Mouse (Mus musculus): ENCODE results near the gene Abr. TPM values are rescaled to one million over a fixed set of nuclear protein-coding genes. Genes with fewer than 3 reads are reported as not detected.

Abr gene
- polyA plus RNA-seq, 1 experiment from 2014 or later: 83.7 TPM

DNA sequence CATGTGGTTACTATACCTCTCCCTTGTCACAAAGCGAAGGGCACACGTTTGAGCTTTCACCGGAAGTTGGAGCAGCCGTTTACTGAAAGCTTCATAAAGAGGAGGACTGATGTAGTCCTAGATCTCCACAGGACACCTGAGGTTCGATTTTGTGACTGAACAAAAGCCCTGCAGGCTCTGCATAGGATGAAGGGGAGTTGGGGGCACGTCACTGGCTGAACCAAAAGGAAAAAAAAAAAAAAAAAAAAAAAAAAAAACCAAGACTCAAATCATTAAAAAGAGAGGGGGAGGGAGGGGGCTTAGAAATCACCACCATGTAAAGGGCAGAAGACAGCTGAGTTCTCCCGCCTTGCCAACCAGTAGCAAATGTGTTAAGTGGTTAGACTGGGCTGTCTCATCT is 233.4 kb downstream of the Abr start:
- ATAC-seq (ENCODE audit: low read depth): no peak
- no peaks in the 10 kb centered on the region for H3K27me3 ChIP-seq
- H3K36me3 ChIP-seq: peaks cover 10% of the 10 kb centered on the region; the same call in 1 of the 2 replicates
- no peaks in the 10 kb centered on the region for H3K9me3 ChIP-seq
- peaks cover 51% of the 10 kb centered on the region for H3K4me1 ChIP-seq (replicated peaks)
- H3K4me2 ChIP-seq: peak overlapping the region; percentile 19
- H3K9ac ChIP-seq: no peak overlapping the region
- 25% methylated on average over 7 of the region's 7 CpGs for WGBS
- H3K27ac ChIP-seq (replicated peaks): no peak overlapping the region
- no peak overlapping the region for H3K4me3 ChIP-seq

DNA sequence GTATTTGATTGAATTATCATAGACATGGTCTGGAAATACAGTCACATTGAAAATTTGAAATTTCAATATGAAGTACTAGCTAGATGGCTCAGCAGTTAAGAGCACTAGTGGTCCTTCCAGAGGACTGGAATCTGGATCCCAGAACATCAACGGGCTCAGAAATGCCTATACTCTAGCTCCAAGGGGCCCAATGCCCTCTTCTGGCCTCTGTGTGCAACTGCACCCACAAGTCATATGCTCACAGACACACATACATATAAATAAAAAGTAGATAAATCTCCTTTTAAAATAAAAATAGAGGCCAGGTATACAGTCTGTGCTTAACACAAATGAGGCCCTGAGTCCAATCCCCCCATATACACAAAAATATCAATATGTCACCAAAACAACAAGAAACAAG is 235.0 kb downstream of the Abr start:
- peaks cover 56% of the 10 kb centered on the region for H3K4me1 ChIP-seq (replicated peaks)
- H3K4me3 ChIP-seq: no peak overlapping the region
- H3K36me3 ChIP-seq: peaks cover 10% of the 10 kb centered on the region; the same call in 1 of the 2 replicates
- no peak overlapping the region for H3K4me2 ChIP-seq
- 94% methylated on average over 1 of the region's 1 CpGs for WGBS
- ATAC-seq (ENCODE audit: low read depth): no peak
- H3K9ac ChIP-seq: no peak overlapping the region
- no peaks in the 10 kb centered on the region for H3K9me3 ChIP-seq
- no peak overlapping the region for H3K27ac ChIP-seq (replicated peaks)
- no peaks in the 10 kb centered on the region for H3K27me3 ChIP-seq

DNA sequence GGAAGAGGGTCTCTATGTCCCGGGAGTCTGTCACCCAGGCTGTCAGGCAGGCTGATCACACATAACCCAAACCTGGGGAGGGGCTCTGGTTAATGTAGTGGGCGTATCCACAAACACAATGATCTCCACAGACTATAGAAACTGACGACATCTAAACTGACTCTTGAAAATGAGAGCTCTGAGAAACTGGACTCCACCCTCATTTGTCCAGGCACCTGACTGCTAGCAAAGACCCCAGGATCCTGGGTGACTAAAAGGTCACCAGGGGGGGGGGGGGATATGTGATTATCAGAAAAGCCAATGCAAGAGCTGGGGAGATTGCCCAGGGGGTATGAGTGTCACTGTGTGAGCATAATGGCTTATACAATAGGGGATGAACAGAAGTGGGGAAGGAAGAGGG is 236.4 kb downstream of the Abr start:
- Histone ChIP-seq H3K4me3 (no peak overlapping the region), H3K4me1 (replicated peaks) (peaks cover 57% of the 10 kb centered on the region), H3K9me3 (no peaks in the 10 kb centered on the region), H3K27ac (replicated peaks) (peak overlapping the region; percentile 52), H3K36me3 (no peaks in the 10 kb centered on the region), H3K4me2 (no peak overlapping the region), H3K9ac (no peak overlapping the region), H3K27me3 (no peaks in the 10 kb centered on the region)
- WGBS: 23% methylated on average over 3 of the region's 3 CpGs
- ATAC-seq (ENCODE audit: low read depth): 0 out of 2 replicates have a peak, but pooled peaks have one; percentile 17

DNA sequence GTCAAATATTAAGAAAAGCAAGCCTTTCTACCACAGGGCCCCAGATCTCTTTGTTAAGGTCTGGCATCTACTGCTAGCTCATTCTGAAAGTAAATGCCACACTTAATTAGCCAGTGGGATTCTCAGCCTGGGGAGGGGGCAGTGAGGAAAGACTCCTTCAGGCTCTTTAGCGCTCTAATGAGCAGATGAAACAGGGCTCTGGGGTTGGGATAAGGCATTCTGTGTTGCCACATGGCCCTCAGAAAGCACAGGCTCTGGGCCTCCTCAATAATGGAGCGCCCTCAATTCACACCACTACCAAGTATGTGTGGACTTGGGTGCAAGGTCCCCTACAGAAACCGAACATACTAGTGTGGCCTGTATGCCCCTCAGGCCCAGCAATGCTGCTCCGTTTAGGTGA is 237.1 kb downstream of the Abr start:
- Histone ChIP-seq H3K4me2 (no peak overlapping the region), H3K4me3 (no peak overlapping the region), H3K9me3 (no peaks in the 10 kb centered on the region), H3K9ac (no peak overlapping the region), H3K36me3 (no peaks in the 10 kb centered on the region), H3K27me3 (no peaks in the 10 kb centered on the region), H3K27ac (replicated peaks) (peak overlapping the region; percentile 52), H3K4me1 (replicated peaks) (peaks cover 63% of the 10 kb centered on the region)
- WGBS: 54% methylated on average over 4 of the region's 4 CpGs
- 0 out of 2 replicates have a peak, but pooled peaks have one; percentile 16 for ATAC-seq (ENCODE audit: low read depth)

DNA sequence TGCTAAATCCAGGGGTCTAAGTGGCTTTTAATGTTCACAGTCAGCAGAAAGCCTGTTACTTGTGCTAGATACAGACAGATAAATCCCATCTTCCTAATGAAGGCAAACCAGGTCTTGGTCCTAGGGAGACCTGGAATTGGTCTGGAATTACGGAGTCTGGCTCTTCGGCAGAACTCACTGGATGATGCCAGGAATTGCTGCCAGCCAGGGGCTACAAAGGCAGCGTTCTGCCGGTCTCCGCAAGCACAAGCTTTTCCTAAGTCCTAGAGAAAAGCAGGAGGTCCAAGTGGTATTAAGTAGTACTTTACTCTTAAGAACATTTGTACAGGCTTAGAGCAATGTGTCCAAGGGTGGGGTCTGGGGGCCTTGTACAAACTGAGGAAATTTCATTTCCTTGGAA is 237.8 kb downstream of the Abr start:
- no peaks in the 10 kb centered on the region for H3K36me3 ChIP-seq
- no peak overlapping the region for H3K9ac ChIP-seq
- H3K27me3 ChIP-seq: no peaks in the 10 kb centered on the region
- H3K4me1 ChIP-seq (replicated peaks): peaks cover 67% of the 10 kb centered on the region
- WGBS: 73% methylated on average over 5 of the region's 5 CpGs
- H3K9me3 ChIP-seq: no peaks in the 10 kb centered on the region
- no peak for ATAC-seq (ENCODE audit: low read depth)
- no peak overlapping the region for H3K4me2 ChIP-seq
- H3K27ac ChIP-seq (replicated peaks): peak overlapping the region; percentile 49
- no peak overlapping the region for H3K4me3 ChIP-seq

DNA sequence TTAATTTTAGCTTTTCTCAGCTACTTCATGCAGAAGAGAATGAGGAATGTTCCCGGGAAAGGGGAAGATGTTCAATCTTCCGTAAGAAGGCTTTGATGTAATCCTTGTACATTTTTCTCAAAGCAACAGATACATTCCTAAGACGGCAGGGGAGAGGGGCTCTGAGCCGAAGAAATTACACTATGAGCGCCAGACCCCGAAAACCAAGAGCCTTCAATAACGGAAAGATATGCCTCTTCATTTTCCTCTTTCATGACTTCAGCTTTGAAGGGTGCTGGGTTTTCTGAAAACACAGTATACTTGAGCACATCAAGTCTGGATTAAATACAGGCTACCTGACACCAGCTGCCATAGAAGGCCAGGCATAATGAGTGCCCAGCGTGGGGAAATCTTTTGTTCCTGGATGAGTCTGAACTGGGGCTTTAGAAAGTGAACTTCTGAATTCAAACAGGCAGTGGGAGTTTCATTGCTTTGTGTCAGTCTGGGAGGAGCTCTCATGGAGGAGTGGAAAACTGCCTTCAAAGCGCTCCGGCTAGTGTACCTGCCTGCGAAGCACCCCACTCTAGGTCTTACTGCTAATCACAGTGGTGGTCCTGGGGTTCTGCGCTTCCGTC is 239.3 kb downstream of the Abr start:
- H3K9me3 ChIP-seq: no peaks in the 10 kb centered on the region
- H3K4me2 ChIP-seq: no peak overlapping the region
- H3K36me3 ChIP-seq: no peaks in the 10 kb centered on the region
- WGBS: 29% methylated on average over 13 of the region's 13 CpGs
- H3K27ac ChIP-seq (replicated peaks): peak overlapping the region; percentile 46
- H3K9ac ChIP-seq: no peak overlapping the region
- no peak for ATAC-seq (ENCODE audit: low read depth)
- H3K4me1 ChIP-seq (replicated peaks): peaks cover 60% of the 10 kb centered on the region
- no peak overlapping the region for H3K4me3 ChIP-seq
- H3K27me3 ChIP-seq: no peaks in the 10 kb centered on the region

DNA sequence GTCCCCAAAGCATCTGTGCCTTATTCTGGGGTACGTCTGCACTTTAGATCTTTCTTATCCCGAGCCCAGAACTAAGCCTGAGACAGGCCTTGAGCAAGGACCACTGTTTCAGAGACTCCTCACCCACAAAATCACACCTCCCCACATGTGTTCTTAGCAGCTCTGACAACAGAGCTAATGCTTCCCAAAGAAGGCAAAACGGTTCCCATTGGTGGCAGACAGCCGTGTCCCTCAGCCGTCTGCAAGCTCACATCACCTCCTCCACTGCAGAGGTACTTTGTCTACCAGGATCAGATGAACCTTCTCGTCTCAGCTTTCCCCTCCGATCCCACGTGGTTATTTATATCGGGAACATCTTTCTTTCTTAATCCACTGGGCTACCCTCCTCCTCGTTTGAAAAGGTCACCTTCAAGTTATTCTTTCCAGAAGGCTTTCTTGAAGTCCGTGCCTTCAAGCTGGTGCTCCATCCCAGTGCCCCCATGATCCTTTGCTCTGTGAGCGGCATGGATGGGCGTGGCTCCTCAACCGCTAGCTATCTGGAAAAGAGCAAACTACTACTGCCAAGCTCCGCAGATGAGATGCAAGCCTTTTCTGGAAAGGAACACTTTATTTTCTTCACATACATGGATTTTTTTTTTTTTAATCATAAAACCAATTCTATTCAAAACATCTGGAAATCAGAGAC is 240.8 kb downstream of the Abr start:
- ATAC-seq (ENCODE audit: low read depth): no peak
- peaks cover 73% of the 10 kb centered on the region for H3K4me1 ChIP-seq (replicated peaks)
- H3K36me3 ChIP-seq: no peaks in the 10 kb centered on the region
- no peak overlapping the region for H3K9ac ChIP-seq
- no peaks in the 10 kb centered on the region for H3K27me3 ChIP-seq
- H3K27ac ChIP-seq (replicated peaks): no peak overlapping the region; the same call in 1 of the 2 replicates
- no peak overlapping the region for H3K4me2 ChIP-seq
- no peak overlapping the region for H3K4me3 ChIP-seq
- no peaks in the 10 kb centered on the region for H3K9me3 ChIP-seq
- 85% methylated on average over 15 of the region's 15 CpGs for WGBS

DNA sequence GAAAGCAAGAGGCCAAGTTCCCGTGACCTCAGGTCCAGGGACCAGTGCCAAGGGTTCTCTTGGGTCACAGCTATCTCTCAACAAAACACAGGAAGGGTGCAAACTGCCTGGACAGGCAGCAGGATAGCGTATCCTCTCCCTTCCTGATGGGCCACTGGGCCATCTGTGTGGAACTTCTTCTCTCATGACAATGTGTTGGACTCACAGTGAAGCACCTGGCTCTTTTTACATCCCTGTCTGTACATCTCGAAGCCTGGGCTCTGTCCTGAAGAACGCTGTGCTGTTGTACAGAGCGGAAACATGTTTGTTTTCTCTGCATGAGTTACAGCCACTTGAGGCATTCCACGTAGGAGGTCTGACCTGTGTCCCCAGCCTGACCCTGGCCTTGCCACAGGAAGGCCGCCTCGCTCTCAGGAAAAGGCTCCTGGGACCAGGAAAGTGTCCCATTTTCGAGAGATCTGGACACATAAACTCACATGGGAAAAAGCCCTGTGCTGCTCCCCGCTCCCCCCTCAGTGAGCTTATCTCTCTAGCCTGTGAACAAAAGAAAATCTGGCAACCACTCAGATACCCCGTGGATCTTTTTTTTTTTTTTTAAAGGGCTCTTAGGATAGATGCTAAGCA is 242.1 kb downstream of the Abr start:
- Histone ChIP-seq H3K27me3 (no peaks in the 10 kb centered on the region), H3K36me3 (no peaks in the 10 kb centered on the region), H3K27ac (replicated peaks) (peak overlapping the region; percentile 52; the same call in 1 of the 2 replicates), H3K4me1 (replicated peaks) (peaks cover 76% of the 10 kb centered on the region), H3K4me3 (no peak overlapping the region), H3K9ac (no peak overlapping the region), H3K4me2 (no peak overlapping the region), H3K9me3 (no peaks in the 10 kb centered on the region)
- ATAC-seq (ENCODE audit: low read depth): no peak
- WGBS: 18% methylated on average over 11 of the region's 11 CpGs

DNA sequence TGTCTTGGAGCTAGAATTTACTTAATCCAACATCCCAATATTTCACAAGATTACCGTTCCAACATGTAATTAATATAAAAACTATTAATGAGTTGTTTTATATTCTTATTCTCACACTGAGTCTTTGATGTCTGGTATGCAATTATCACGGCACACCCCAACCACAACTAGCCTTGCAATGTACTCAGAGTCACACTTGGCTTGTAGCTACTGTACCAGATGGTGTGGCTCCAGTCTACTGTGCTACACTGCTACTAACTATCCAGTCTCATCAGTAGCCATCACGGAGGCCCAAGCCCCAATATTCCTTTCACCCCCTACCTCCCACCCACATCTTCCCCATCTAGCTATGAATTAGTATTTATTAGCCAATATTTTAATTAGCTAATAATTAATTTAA is 245.7 kb downstream of the Abr start:
- Histone ChIP-seq H3K9ac (no peak overlapping the region), H3K36me3 (no peaks in the 10 kb centered on the region), H3K27me3 (no peaks in the 10 kb centered on the region), H3K9me3 (no peaks in the 10 kb centered on the region), H3K4me2 (no peak overlapping the region), H3K27ac (replicated peaks) (no peak overlapping the region), H3K4me1 (replicated peaks) (peaks cover 81% of the 10 kb centered on the region), H3K4me3 (no peak overlapping the region)
- ATAC-seq (ENCODE audit: low read depth): no peak
- WGBS: 80% methylated on average over 3 of the region's 3 CpGs

DNA sequence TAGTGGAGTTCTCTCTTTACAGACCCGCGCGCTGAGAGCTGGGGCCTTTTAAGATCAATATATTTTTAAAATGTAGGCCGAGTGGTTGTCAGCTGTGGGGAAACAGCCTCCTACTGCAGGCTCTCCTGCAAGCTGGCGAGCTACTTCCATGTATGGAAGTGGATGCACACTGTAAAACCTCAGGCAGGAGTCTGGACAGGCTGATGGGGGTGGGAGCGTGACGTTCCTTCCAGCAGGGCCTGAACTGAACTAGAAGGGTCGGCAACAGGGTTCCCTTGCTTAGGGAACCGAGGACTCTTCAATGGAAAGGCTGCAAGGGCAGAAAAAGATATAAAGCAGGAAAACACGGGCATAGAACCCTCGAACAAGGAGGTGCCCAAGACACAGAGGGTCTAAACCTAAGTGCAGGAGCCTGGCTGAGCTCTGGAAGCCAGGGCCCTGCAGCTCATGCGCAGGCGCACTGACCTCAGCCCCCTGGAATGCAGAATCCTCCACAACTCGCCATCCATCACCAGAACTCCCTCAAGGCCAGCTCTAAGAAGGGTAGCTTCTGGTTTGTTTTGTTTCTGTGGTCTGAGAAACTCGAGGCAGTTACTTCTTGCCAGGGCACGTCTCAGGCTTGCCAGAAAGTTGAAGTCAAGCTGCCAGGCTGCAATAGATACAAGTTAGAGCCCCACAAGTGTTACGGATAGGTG is 247.5 kb downstream of the Abr start:
- Histone ChIP-seq H3K27ac (replicated peaks) (peak overlapping the region; percentile 64), H3K4me2 (no peak overlapping the region), H3K9me3 (no peaks in the 10 kb centered on the region), H3K36me3 (no peaks in the 10 kb centered on the region), H3K4me1 (replicated peaks) (peaks cover 88% of the 10 kb centered on the region), H3K27me3 (no peaks in the 10 kb centered on the region), H3K4me3 (no peak overlapping the region), H3K9ac (0 out of 2 replicates have a peak overlapping the region, but pooled peaks have one; percentile 4)
- WGBS: 58% methylated on average over 17 of the region's 17 CpGs
- peak; percentile 38; the same call in 1 of the 2 replicates for ATAC-seq (ENCODE audit: low read depth)

DNA sequence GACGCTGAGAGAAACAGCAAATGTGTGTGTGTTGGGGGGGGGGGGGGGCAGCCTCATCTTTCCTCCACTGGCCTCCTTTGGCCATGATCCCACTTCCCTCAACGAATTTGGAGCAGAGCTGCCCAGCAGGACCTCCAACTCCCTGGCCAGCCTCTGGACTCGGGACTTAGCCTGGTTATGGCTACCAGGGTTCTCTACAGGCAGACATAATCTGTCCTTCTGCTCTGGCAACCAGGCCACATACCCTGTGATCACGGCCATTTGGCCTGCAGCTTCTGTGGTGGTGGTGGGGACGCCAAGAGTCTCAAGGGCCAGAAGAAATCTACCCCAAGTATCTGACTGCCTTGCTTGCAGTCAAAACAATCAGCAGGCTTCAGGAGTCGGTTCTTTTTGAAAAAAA is 249.6 kb downstream of the Abr start:
- Histone ChIP-seq H3K4me3 (no peak overlapping the region), H3K9ac (no peak overlapping the region), H3K4me2 (no peak overlapping the region), H3K9me3 (no peaks in the 10 kb centered on the region), H3K36me3 (no peaks in the 10 kb centered on the region), H3K27me3 (no peaks in the 10 kb centered on the region), H3K4me1 (replicated peaks) (peaks cover 75% of the 10 kb centered on the region), H3K27ac (replicated peaks) (peak overlapping the region; percentile 54)
- ATAC-seq (ENCODE audit: low read depth): no peak
- WGBS: 58% methylated on average over 6 of the region's 6 CpGs

DNA sequence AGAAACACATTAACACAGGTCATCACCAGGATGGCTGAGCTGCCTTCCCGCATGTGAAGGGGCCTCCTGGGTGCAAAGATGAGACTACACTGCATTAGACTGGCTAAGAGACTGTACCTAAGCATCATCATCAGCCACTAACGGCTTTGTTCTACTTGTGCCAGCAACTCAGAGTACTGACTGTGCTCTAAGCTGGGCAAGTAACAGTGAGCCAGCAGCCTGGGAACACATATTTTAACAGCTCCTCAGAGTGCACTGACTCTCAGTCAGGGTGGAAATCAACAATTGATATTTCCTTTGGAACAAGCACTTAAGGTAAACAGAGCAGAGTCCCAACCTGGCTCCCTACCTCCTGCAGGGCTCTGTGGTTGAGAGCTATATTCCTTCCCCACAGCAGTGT is 250.0 kb downstream of the Abr start:
- H3K27me3 ChIP-seq: no peaks in the 10 kb centered on the region
- peak overlapping the region; percentile 54 for H3K27ac ChIP-seq (replicated peaks)
- H3K9ac ChIP-seq: 0 out of 2 replicates have a peak overlapping the region, but pooled peaks have one; percentile 31
- H3K4me3 ChIP-seq: no peak overlapping the region
- no peaks in the 10 kb centered on the region for H3K9me3 ChIP-seq
- H3K36me3 ChIP-seq: no peaks in the 10 kb centered on the region
- H3K4me1 ChIP-seq (replicated peaks): peaks cover 71% of the 10 kb centered on the region
- H3K4me2 ChIP-seq: no peak overlapping the region
- peak; percentile 26; the same call in 1 of the 2 replicates for ATAC-seq (ENCODE audit: low read depth)
- 50% methylated on average over 2 of the region's 2 CpGs for WGBS
